Mouse (Mus musculus) testis, adult 2 months (tissue): Measurements from ENCODE around the gene Hspa4l.

Experiments used
- CTCF ChIP-seq: fragments of 200-500 bp; IDR thresholded peaks from 2 replicates; pipeline ENCODE4 v1.5.1; 2012; ENCODE audit warnings: low read depth, mild to moderate bottlenecking, inconsistent platforms, low read length, moderate library complexity; ENCODE audit not compliant: control insufficient read depth, insufficient read depth, insufficient replicate concordance
- POLR2A ChIP-seq: fragments of 200-500 bp; IDR thresholded peaks from 2 replicates; pipeline ENCODE4 v1.6.1; 2012; ENCODE audit warnings: low read depth, mild to moderate bottlenecking, inconsistent platforms, low read length, moderate library complexity; ENCODE audit not compliant: control insufficient read depth

GRCm38 (mm10) chr3:40793783-40794182 is 49.5 kb downstream of the Hspa4l start:
- no peak for TF ChIP-seq CTCF
- no peak for TF ChIP-seq POLR2A
